Mouse (Mus musculus) neural tube, postnatal 0 days (tissue): ENCODE measurements around the gene Cebpa. TPM values are rescaled to one million over a fixed set of nuclear protein-coding genes. Genes with fewer than 3 reads are reported as not detected.

Experiments used
- microRNA-seq: library from miRNA; unstranded; fragments of <30 nt; microRNA quantifications from one replicate; pipeline ENCODE4, GENCODE M21; 2016
- polyA plus RNA-seq: library from polyadenylated mRNA; unstranded; fragments of >200 nt; fragmentation: Nextera tagmentation; extraction: Ambion mirVana; gene quantifications from 2 replicates; pipeline ENCODE4 v1.2.1, GENCODE M21; 2015

The Cebpa gene
- polyA plus RNA-seq, result 0.96 and 1.5 TPM in 2 replicates

DNA sequence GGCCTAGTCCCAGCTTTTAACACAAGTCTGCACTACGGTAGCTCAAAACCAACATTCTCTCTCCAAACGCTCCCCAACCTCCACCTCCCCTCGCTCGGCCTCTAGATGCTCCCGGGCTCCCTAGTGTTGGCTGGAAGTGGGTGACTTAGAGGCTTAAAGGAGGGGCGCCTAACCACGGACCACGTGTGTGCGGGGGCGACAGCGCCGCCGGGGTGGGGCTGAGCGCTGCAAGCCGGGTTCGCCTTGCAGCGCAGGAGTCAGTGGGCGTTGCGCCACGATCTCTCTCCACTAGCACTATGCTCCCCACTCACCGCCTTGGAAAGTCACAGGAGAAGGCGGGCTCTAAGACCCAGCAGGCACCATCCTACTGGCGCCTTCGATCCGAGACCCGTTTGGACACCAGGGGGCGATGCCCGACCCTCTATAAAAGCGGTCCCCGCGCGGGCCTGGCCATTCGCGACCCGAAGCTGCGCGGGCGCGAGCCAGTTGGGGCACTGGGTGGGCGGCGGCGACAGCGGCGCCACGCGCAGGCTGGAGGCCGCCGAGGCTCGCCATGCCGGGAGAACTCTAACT is at the start of gene Cebpa:
TSS of gene Cebpa (plus strand) at position 453 of the 573 bp plus-strand sequence.

Small RNA genes within 50 kb of the gene (microRNA-seq; reads per million reads assigned to microRNA genes)
- gene Gm25033, result not detected

Other genes with a start within 250 kb of the Cebpa start
- 66.4 and 69.0 TPM in 2 replicates for gene Pepd, start 206.9 kb upstream of the Cebpa start, polyA plus RNA-seq
- gene Cebpg, start 62.7 kb upstream of the Cebpa start, polyA plus RNA-seq, result 23.1 and 24.0 TPM in 2 replicates
- gene Slc7a10, start 67.1 kb downstream of the Cebpa start, polyA plus RNA-seq, result 72.3 and 79.4 TPM in 2 replicates
- 31.6 and 32.4 TPM in 2 replicates for gene Lrp3, start 96.2 kb downstream of the Cebpa start, polyA plus RNA-seq
- gene Gpatch1, start 199.1 kb downstream of the Cebpa start, polyA plus RNA-seq, result 17.7 and 18.7 TPM in 2 replicates
- 4.4 and 5.0 TPM in 2 replicates for gene Rhpn2, start 214.9 kb downstream of the Cebpa start, polyA plus RNA-seq